Mouse (Mus musculus): Measurements from ENCODE around the gene Lif.

- TF ChIP-seq CTCF (IDR thresholded peaks at IDR 0.05; ENCODE audit: borderline replicate concordance, control insufficient read depth, extremely low read depth, insufficient read depth, low read length, poor library complexity) (no peak), POLR2A (IDR thresholded peaks at IDR 0.05; ENCODE audit: control insufficient read depth, extremely low read depth, insufficient read depth, low read length, poor library complexity) (no peak)
Observed at GRCm38 (mm10) chr11:4304203-4304602, 46.8 kb downstream of the Lif start.
